Mouse (Mus musculus) T-cell, adult 2 months (primary cell): ENCODE results near the gene Rce1.

ENCODE experiments used
- DNase-seq: peaks from one replicate; pipeline ENCODE4 v3.0.0; 2022; ENCODE audit warnings: low spot score

Gene Rce1

DNA sequence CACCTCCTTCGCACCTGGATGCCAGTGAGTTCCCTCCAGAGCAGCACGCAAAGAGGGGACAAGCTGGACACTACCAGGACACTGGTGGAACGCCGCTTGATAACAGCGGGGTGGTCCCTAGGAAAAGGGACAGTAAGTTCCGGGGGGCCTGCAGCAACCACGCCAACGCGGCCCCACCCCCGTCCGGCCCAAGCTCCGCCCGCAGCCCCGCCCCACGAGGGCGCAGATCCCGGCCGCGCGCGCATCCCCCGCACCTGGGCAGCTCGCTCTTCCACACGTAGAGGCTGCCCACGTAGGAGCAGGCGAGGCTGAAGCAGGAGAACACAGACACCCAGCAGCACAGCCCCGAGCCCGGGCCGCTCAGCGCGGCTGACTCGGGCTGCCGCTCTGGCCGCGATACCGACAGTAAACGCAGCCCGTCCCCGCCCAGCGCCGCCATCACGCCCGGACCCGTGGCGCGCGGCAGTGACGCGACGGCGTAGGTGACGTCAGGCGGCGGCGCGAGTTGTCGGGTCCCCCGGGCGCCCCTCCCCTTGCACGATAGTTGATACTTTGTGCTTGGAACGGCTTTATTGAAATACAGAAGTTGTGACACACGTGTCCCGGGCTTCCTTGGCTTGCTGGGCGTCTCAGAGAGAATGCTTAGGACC lies at the start of gene Rce1:
Gene Rce1, minus strand, starts transcription at position 463 of the 650 bp plus-strand sequence.
- peak; percentile 90 for DNase-seq

DNA sequence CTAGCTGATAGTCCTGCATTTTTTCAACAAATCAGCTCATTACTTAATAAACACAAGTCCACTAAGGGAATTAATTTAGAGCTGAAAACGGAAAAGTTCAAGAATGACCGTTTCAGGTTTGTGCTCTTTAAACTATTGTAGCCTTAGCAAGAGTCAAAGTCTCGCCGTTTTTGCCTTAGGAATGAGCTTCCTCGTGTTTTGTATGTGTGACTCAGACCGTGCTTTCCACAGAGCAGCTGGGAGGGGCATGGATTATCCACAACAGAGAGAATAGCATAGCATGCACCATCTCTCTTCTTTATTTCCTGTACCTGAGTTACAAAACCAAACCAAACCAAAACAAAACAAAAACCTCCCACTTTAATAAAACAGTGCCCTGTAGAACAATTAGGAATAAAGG lies 47.0 kb upstream of the Rce1 start:
- DNase-seq = no peak

DNA sequence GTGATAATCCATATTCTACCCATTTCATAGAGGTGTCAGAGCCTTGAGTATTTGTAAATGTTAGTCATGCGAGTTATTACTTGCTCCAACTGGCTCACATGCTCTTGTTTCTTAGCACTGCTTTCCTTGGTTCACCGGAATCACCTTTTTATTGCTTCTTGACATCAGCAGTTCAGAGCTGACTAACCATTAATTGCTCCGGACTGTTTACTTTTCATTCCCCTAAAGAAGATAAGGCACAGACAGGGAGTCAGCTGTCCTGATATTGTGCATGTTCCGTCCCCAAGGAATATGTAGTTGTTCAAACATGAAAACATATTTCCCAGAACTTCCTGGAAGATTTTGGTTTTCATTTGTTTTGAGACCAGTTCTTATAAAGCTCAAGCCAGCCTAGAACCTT lies 45.3 kb upstream of the Rce1 start:
- no peak for DNase-seq

DNA sequence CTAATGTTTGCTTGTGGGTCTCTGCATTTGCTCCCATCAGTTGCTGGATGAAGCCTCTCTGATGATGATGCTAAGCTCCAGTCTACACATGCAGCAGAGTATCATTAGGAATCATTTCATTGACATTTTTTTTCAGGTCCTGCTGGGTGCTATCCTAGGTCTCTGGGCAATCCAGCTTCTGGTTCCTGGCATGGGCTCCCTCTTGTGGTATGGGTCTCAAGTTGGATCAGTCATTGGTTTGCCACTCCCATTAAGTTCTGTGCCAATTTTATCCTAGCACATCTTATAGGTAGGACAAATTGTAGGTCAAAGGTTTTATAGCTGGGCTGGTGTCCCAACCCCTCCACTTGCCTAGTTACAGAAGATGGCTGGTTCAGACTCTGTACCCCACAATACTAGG lies 41.4 kb upstream of the Rce1 start:
- no peak for DNase-seq

DNA sequence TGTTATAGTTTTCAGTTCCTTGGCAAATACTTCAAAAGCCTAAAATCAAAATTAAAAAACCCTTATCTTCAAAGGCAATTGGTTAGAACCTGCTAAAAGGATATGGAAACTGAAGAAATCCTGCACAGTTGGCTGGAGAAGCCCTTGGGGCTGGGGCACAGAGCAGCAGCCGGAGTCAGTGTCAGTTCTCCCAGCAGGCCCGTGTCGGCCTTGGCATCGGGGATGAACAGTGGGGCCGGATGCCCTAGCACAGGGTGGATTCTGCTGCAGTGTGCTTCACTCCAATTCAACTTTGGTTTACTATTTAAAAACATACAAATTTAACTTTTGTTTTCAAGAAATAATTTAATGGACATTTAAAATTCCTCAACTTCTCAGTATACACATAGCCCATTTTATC lies 32.7 kb upstream of the Rce1 start:
- DNase-seq = no peak

DNA sequence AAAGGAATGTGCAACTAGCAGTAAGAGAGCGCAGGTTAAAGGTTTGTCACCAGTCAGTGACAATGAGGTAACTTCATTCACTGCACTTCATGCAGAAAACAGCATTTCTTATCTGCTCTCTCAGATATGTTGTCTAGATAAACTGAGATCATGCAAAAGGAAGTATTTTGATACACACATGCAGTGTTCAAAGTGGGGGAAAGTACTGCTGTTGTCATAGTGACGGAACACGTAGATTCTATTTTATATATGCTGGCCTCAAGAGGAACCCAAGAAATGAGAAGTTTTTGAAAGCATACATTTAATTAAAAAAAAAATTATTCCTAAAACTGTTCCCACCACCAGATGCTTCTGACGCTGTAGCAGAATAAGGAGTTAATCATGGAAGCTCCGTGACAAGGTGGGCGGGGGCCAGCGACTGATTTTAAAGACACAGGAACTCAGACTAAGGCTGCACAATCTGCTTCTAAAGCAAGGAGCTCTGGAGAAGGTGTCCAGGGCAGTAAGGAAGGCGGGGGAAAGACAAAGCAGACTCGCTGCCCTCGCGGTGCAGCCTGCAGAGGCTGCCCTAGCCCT lies 21.6 kb upstream of the Rce1 start:
- DNase-seq = no peak

DNA sequence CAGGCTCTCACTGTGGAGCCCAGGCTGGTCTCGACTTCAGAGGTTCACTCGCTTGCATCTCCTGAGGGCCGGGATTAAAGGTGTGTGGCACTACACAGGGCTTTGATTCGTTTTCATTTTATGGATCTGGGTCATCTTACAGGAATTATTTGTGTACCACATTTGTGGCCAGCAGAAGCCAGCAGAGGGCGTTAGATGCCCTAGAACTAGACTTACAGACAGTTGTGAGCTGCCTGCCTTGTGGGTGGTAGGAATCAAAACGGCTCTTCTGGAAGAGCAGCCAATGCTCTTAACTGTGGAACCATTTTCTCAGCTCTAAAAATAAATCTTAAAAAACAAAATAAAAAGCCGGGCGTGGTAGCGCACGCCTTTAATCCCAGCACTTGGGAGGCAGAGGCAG lies 18.8 kb upstream of the Rce1 start:
- no peak for DNase-seq

DNA sequence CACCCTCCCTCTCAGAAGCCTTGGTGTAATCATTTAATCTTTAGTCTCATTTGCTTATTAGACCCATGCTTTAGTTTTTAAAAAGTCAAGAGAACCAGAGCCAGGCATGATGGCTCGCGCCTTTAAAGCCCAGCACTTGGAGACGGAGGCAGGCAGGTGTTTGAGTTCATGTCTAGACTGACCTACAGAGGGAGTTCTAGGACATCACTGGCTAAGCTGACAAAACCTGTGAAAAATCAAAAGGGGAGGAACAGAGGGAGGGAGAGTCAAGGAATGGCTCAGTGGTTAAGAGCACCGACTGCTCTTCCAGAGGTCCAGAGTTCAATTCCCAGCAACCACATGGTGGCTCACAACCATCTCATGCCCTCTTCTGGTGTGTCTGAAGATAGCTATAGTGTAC lies 10.5 kb upstream of the Rce1 start:
- DNase-seq = no peak

DNA sequence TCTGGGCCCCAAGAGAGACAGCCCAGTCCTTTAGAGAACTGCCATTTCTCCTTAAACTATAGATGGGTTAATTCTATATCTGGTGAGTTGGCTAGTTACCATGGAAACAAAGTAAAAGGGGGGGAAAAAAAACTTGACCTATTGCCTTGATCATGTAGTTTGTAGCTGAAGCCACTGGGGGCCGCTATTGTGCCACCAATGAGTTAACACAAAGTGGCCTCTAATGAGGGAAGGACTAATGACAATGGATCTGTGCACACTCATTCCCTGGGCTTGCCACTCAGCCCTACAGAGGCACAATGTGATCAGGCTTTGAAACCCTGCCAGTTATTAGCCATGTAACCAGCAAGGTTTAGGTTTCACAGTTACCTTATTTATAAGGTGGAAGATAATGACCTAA lies 3.4 kb upstream of the Rce1 start:
- peak; percentile 64 for DNase-seq

DNA sequence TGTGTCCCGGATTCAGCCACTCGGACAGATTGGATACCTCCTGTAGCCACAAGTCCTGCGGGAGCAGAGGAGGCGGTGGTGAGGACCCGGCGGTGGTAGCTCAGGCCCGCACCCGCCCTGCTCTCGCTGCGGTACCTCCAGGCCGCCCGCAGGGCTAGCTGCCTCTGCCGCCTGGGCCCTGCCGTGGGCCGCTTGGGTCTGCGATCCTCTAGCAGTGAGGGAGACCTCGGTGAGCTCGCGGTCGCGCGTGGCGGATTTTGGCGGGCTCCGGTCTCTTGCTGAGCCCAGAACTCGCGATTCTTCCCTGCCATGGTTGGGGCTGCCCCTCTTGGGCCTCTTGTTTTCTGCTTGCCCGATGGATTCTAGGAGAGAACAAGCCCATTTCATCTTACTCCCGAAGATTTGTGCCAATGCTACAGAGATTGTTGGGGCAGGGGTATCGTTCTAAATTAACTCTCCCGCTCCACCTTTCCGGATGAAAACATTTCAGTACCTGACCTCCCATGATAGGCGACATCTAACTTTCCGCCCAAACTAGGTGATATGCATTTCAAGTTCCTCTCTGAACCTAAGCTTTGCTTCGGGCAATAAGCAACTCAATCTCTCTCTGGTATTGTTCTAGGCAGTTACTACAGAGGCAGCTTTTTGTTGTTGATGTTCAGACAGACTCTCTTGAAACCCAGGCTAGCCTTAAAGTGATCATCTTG lies 541 bp upstream of the Rce1 start:
- no peak for DNase-seq

DNA sequence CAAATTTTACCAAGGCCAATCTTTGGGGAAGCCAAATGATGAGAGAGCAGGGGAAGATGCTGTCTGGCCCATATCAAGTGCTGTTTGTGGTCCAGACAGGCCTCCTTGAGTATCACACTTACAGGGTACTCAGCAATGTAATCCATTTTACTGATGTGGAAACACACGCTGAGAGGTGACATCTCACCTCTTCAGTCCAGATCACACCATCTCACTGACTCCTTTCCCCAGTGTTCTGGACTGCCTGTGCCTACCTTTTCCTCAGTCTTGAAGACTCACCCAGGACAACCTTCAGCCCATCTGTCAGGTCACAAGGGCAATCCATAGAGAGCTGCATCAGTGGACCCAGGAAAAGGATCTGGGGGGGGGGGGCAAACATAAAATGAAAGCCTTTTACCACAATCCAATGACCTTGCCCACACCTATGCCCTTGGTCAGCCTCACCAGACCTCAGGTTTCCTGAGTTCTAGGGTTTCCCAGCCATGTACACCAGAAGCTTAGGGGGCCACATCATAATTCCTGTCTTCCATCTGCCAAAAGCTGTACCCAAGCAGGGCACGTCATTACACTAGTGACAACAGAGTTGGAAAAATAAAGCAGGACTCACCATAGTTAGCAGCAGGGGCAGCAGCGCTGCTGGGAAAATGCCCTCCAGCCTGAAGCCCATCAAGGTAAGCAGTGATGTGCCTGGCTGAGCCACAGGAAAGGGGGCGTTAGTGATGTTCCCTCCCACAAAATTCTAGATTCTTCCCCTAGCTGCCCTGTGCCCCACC lies 849 bp downstream of the Rce1 start:
- no peak for DNase-seq

DNA sequence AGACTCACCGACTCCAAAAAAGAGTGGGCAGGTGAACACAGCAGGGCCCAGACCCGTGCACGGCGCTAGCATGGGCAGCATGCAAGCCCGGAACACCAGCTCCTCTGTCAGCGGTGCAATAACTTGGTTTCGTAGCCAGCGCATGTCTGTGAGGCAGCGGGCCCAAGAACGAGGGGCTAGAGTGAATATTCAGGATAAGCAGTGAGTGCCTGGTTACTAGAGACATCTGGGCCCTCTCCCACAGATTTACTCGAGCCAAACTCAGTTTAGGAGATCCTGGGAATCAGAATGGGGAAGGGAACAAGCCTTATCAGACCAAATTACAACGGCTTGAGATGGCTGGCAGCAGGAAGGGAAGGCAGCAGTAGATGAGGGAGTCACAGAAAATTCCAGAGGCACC lies 1.4 kb downstream of the Rce1 start:
- no peak for DNase-seq

DNA sequence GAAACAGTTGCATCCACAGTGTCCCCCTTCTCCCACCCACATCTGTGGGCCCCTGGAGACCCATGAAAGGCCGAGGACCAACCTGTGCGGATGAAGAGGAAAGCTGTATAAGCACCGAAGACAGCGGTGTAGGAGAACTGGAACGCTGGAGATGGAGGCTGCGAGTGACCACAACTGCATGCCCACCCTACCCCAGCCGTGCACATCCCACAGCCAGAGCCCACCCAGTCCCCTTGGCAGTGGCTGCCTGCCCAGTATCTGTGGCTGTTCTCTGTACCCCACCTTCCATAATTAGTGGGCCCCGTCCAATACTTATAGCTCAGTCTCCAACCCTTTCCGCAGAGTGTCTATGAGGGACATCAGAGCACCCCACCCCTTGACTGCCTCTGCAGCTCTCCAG lies 2.0 kb downstream of the Rce1 start:
- no peak for DNase-seq

DNA sequence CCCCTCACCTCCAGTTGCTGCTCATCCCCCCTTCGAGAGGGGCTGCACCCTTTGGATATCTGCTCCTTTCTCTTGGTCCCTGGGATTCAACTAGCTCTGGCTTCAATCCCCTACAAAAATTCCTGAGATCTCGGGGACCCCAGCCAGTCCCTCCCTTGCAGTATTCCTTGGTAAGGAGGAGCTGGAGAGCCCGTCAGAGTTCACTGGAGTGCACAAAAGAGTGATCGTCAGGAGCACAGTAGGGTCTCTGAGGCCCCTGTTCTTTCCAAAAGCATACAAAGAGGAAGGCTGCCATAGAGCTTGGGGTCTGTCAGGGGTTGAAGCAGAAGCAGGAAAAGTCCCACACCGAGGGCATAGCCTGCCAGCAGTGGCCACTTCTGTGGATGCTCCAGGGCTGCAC lies 2.7 kb downstream of the Rce1 start:
- no peak for DNase-seq

DNA sequence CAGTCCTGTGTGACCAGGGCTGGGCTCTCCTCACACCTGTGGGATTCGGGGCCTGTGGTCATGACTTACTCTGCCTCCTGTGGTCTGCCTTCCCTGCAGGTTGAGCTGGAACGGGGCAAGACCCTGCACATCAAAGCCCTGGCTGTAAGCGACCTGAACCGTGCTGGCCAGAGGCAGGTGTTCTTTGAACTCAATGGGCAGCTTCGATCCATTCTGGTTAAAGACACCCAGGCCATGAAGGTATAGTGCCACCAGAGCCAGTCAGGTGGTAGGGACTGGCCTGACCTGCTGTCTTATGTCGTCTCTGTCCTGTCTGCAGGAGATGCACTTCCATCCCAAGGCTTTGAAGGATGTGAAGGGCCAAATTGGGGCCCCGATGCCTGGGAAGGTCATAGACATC lies 4.7 kb downstream of the Rce1 start:
- DNase-seq = no peak

DNA sequence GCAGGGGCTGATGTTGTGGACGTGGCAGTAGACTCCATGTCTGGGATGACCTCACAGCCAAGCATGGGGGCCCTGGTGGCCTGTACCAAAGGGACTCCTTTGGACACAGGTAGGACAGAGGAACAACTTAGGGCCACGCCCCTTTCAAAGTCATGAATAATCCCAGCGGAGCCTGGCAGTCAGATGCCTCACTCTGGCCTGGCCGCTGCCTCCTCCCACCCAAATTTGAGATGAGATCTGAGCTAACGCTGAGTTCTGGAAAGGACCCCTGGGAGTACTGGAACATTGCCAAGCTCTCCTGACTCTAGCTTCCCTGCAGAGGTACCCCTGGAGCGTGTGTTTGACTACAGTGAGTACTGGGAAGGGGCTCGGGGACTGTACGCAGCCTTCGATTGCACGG lies 6.0 kb downstream of the Rce1 start:
- no peak for DNase-seq

DNA sequence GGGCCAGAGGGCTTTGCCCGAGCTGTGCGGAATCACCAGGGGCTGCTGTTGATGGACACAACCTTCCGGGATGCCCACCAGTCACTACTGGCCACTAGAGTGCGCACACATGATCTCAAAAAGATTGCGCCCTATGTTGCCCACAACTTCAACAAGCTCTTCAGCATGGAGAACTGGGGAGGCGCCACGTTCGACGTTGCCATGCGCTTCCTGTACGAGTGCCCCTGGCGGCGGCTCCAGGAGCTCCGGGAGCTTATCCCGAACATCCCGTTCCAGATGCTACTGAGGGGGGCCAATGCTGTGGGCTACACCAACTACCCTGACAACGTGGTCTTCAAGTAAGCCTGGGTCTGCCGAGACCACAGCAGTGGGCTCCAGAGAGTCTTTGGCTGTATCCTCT lies 7.3 kb downstream of the Rce1 start:
- DNase-seq = no peak

DNA sequence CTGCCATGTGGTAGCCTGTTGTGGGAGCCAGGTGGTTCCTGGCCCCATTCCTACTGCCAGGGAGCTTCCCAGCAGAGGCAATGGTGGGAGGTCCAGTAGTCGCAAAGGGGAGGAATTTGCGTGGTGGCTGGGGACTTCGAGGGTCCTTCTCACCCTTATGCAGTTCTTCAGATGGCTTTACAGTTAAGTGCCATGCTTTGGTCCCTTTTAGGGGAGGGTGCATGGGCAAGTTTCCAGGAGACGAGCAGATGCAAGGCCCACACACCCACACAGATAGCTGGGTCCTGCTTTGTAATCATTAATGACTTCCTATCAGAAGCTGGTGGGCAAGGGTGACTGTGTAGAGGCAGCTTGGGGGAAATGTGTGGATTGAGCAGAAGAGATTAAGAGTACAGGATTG lies 8.9 kb downstream of the Rce1 start:
- no peak for DNase-seq

DNA sequence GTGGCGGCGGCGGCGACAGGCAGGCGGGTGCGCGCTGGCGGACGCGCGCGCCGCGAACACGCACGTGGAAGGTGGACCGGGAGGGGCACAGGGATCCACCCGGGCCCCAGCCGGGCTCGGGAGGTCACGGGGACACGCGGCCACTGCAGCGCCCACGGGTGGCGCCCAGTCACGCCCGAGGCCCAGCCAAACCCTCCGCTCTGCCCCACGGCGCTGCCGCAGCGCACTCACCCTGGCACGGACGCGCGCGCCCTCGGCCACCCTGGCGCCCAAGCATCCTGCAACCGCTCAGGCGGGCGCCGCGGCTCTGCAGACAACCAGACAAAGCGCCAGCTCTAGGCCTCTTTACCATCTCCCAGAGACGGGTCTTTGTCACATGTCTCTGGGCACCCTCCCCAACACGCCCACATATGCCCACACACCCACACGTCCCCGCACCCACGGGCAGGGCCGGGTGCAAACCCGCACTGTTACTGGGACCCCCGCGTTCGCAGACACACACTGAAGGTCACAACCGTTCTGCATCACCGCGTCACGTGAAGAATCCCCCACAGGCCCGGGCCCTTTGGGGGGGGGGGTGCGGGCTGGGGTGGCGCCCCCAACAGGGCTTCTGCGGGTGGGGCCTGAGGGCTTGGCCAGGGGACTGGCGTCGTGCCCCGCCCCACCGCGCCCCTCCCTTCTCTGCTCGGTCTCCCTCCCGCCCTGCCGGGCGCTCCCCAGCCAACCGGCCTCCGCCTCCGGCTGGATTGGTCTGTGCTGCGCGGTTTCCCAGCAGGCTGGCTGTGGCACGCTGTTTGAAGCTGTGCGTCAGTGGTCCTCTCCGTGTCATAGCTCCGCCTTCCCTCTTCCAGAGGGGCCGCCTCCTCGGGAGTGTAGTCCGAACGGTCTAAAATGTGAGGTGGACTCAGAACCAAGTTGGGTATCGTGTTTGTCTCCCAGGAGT lies 10.0 kb downstream of the Rce1 start, which contains the start of gene Lrfn4:
Gene Lrfn4, minus strand, starts transcription at position 517 of the 943 bp plus-strand sequence.
- peak; percentile 19 for DNase-seq

DNA sequence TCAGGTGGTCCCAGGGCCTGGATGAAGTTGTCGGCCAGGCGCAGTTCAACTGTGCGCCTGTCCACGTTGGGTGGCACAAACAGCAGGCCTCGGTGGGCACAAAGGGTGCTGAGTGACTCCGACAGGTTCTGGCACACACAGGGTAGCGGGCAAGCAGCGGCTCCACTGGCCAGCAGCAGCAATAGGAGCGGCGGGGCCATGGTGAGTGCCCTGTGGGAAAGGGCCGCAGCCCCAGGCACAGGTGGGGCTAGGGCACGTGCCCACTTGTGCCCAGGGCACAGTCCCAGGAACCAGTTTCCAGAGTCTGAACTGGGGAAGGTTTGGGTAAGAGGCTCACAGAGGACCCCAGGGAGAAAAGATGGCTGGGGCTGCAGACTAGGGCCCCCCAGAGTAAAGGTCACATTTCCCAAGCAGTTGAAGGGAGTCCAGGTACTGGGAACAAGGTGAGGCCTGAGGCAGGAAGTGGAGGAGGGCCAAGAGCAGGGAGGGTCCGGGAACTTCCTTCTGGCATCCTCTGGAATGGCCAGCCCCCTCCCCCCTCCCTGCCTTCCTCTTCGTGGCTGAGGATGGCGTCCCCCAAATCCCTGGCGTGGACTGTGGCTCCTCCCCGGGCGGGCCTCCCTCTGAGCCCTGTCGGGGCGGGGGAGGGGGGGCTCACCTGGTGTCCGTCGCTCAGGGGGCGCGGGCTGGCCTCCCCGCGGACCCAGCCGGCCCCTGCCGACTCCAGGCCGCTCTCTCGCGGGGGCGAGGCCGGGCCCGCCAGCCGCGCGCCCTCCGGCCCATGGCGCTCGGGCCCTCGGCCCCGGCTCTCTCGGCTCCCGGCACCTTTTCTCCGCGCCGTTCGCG lies 10.9 kb downstream of the Rce1 start:
- no peak for DNase-seq
